Mouse (Mus musculus) gastrocnemius, adult 18-20 months (tissue): ENCODE results near the gene Zfp526. TPM values are rescaled to one million over a fixed set of nuclear protein-coding genes. Genes with fewer than 3 reads are reported as not detected.

Source experiments
- microRNA-seq: library from miRNA; unstranded; fragments of <30 nt; microRNA quantifications from one replicate; pipeline ENCODE4 v1.2.0, GENCODE M21; 2021
- total RNA-seq, 2 experiments: library from RNA; stranded (reverse); gene quantifications; 2 replicates each; pipeline ENCODE4 v1.2.3; 2021

Gene Zfp526
- total RNA-seq, 2 experiments from 2014 or later: 4.7 to 5.3 TPM

Small RNAs within 50 kb of the gene (microRNA-seq; reads per million reads assigned to microRNA genes)
- gene Mir7048: not detected

Other genes starting within 250 kb of the Zfp526 start
- gene Rabac1, start 248.7 kb upstream of the Zfp526 start, total RNA-seq: 100 to 1,000 TPM; 222 to 264 TPM
- under 1 TPM; 0.17 to 0.23 TPM for gene Atp1a3, start 215.5 kb upstream of the Zfp526 start, total RNA-seq
- gene Grik5, start 149.1 kb upstream of the Zfp526 start, total RNA-seq: 1 to 10 TPM; 1.7 to 2.7 TPM
- 1 to 10 TPM; 7.5 to 7.7 TPM for gene Zfp574, start 148.9 kb upstream of the Zfp526 start, total RNA-seq
- gene Pou2f2, start 41.7 kb upstream of the Zfp526 start, total RNA-seq: under 1 TPM; 0.07 to 0.09 TPM
- 1 to 10 TPM; 8.3 to 8.4 TPM for gene Dedd2, start 810 bp upstream of the Zfp526 start, total RNA-seq
- 10 to 100 TPM; 83.2 to 83.8 TPM for gene Gsk3a, start 16.4 kb downstream of the Zfp526 start, total RNA-seq
- 1 to 10 TPM; 5.7 to 7.3 TPM for gene Erf, start 29.3 kb downstream of the Zfp526 start, total RNA-seq
- gene Cic, start 46.3 kb downstream of the Zfp526 start, total RNA-seq: 10 to 100 TPM; 34.8 to 38.3 TPM
- gene Pafah1b3, start 76.6 kb downstream of the Zfp526 start, total RNA-seq: 1 to 10 TPM in 1 of 2 experiments, under 1 TPM in 1; 0.82 to 1.1 TPM
- not detected for gene Prr19, start 80.0 kb downstream of the Zfp526 start, total RNA-seq
- gene Tmem145, start 84.7 kb downstream of the Zfp526 start, total RNA-seq: not detected
- 10 to 100 TPM; 20.3 to 22.0 TPM for gene Megf8, start 95.7 kb downstream of the Zfp526 start, total RNA-seq
- not detected for gene Cnfn, start 148.3 kb downstream of the Zfp526 start, total RNA-seq
- gene Lipe, start 177.3 kb downstream of the Zfp526 start, total RNA-seq: 10 to 100 TPM; 21.3 to 22.7 TPM
- gene Cxcl17, start 191.5 kb downstream of the Zfp526 start, total RNA-seq: not detected